9 mouse cellular contexts compared by ENCODE assay signal in the genomic region with DNA sequence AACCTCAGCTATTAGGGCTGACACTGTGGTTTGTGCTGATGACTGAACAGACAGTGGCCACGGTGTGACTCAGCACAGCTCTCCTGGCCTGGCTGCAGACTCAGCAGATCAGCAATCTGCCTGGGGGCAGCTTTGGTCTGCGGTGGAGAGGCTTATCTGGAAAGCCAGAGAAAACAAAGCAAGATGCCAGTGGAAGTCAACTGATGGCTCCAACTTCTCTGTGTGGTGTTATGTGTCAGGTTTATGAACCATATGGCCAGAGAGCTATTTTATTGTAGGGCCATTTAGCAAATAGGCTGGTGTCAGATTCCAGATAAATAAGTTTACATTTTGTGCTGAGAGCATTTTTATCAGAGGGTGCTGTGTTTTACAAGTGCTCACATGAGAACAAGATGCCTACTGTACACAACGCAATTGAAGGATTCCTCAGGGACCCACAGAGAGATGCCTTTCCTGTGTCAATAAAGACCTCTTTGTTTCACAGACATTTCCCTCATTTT. TPM values are rescaled to one million over a fixed set of nuclear protein-coding genes. Genes with fewer than 3 reads are reported as not detected.
DNase-seq lines count a peak whose midpoint lies in the region; ATAC-seq and TF ChIP-seq lines count a peak whose summit lies in the region.
"Had no signal": no experiment of that assay in that cellular context is flagged by ENCODE, and none has a peak within 500 bp of the region (broad histone marks: within the 10 kb centered on the region; RNA-seq: fewer than 3 reads in every experiment).

No protein-coding gene starts in this region.

- no peak for TF ChIP-seq POLR2A in embryonic fibroblast, embryonic 13.5 days (IDR thresholded peaks at IDR 0.05; ENCODE audit: low read depth, low read length)

- no peak for TF ChIP-seq CTCF in Patski (IDR thresholded peaks at IDR 0.05)
- no peak for TF ChIP-seq CTCF in embryonic fibroblast, embryonic 13.5 days (IDR thresholded peaks at IDR 0.05; ENCODE audit: borderline replicate concordance, insufficient read depth, low read length)

- peak; percentile 100 for ATAC-seq in Patski

- H3K4me3 ChIP-seq in heart, embryonic 10.5 days, result no peak overlapping the region
- no peak overlapping the region for H3K4me3 ChIP-seq in embryonic fibroblast, embryonic 13.5 days (ENCODE audit: insufficient read depth, low read length)

- peaks cover 11% of the 10 kb centered on the region for H3K4me1 ChIP-seq in heart, embryonic 10.5 days
- peaks cover 13% of the 10 kb centered on the region for H3K4me1 ChIP-seq in embryonic fibroblast, embryonic 13.5 days (ENCODE audit: control insufficient read depth, insufficient read depth, low read length)

- no peaks in the 10 kb centered on the region for H3K36me3 ChIP-seq in heart, embryonic 10.5 days

- WGBS in heart, embryonic 10.5 days, result 6% methylated on average over 3 of the region's 3 CpGs

- CTCF ChIA-PET in Patski (lab: Charles Lee), result interaction anchor here (1.0 to 3.0 kb wide), 4 partner anchors 14 to 33 kb away, joined by 4 to 11 read pairs (median 6); a partner anchor contains a TSS

- no peaks in the 10 kb centered on the region for H3K9me3 ChIP-seq in heart, embryonic 10.5 days

- peak; percentile 87 for DNase-seq in heart, embryonic 10.5 days (ENCODE audit: low spot score)
- no peak for DNase-seq in heart, adult 9 months (ENCODE audit: low spot score in 2 of 2)
- DNase-seq in Patski (ENCODE audit: low read depth, low spot score) (peak; percentile 91), liver (peak; percentile 55)
- peak; percentile 74 for DNase-seq in retina, postnatal 1 day
- DNase-seq in testis, postnatal 10 days (ENCODE audit: low spot score), result no peak
- no peak for DNase-seq in left cerebral cortex, adult 18-20 months (ENCODE audit: low spot score in 2 of 2)

- POLR2A ChIA-PET in Patski (lab: Charles Lee), result interaction anchor here (0.9 kb wide), 1 partner anchor 33 kb away, joined by 4 read pairs; no protein-coding TSS in a partner anchor

- H3K27me3 ChIP-seq in heart, embryonic 10.5 days (ENCODE audit: insufficient read depth, poor library complexity, severe bottlenecking), result no peaks in the 10 kb centered on the region
- H3K27me3 ChIP-seq in Patski, result no peaks in the 10 kb centered on the region

- in situ Hi-C loops in Patski (cut with MboI; ENCODE audit: low pct_unique_long_range_greater_than_20kb), result no loop called here

- H3K27ac ChIP-seq in heart, embryonic 10.5 days, result peak overlapping the region; percentile 33; the same call in 1 of the 2 replicates
- H3K27ac ChIP-seq in embryonic fibroblast, embryonic 13.5 days (ENCODE audit: insufficient read depth, low read length), result peak overlapping the region; percentile 51
- H3K27ac ChIP-seq: macrophage had no signal

RNA-seq across cellular contexts. Expression of a gene that starts 33.6 kb away (rescaled TPM):
- 15.6 TPM in 2 replicates for polyA plus RNA-seq in heart, embryonic 10.5 days (2016; fragmentation: Nextera tagmentation; extraction: Ambion mirVana)
- 100 TPM for polyA plus RNA-seq in Patski (2021)
- polyA plus RNA-seq in embryonic fibroblast, embryonic 13.5 days (2011; ENCODE audit: insufficient read length, low read depth, missing spikeins), result 44.4 and 70.0 TPM in 2 replicates
- 1 to 10 TPM; 4.4 to 7.2 TPM for total RNA-seq in left cerebral cortex, adult 18-20 months (2021)
- polyA plus RNA-seq: macrophage had no signal

Comparison
In these comparisons a context has a peak if more than half of its experiments do, and no peak if none do; other contexts are left out.
1. DNase-seq: peak in heart, embryonic 10.5 days (single experiment), Patski (single experiment), liver (single experiment) and retina, postnatal 1 day (single experiment); none in heart, adult 9 months (0 of 2), testis, postnatal 10 days (single experiment) and left cerebral cortex, adult 18-20 months (0 of 2).